Mouse (Mus musculus) limb, embryonic 11.5 days (tissue): Measurements from ENCODE around the gene Rps6kb2. TPM values are rescaled to one million over a fixed set of nuclear protein-coding genes. Genes with fewer than 3 reads are reported as not detected.

Experiments
- ATAC-seq: fragments of 200-750 bp; cut with Nextera tagmentation; 2 replicates; pipeline ENCODE4 v1.8.0; 2017; ENCODE audit warnings: low read depth; ENCODE audit not compliant: insufficient number of reproducible peaks, low FRiP score, low TSS enrichment
- DNase-seq: peaks from one replicate; pipeline ENCODE4 v3.0.0-alpha.2; 2015; ENCODE audit warnings: low spot score
- H3K27ac ChIP-seq: fragments of 300-500 bp; sonication (generic); replicated peaks from 2 replicates; pipeline ENCODE4 v1.5.1; 2014; ENCODE audit warnings: low read depth, mild to moderate bottlenecking, low read length
- H3K27me3 ChIP-seq: fragments of 300-500 bp; sonication (generic); 2 replicates; pipeline ENCODE4 v1.6.1; 2014; ENCODE audit warnings: mild to moderate bottlenecking, low read length, mixed read lengths; ENCODE audit not compliant: control insufficient read depth, insufficient read depth
- H3K36me3 ChIP-seq: fragments of 300-500 bp; sonication (generic); 2 replicates; pipeline ENCODE4 v1.6.1; 2014; ENCODE audit warnings: mild to moderate bottlenecking, low read length, moderate library complexity, mixed read lengths; ENCODE audit not compliant: control insufficient read depth, insufficient read depth
- H3K4me1 ChIP-seq: fragments of 300-500 bp; sonication (generic); 2 replicates; pipeline ENCODE4 v1.6.1; 2014; ENCODE audit warnings: low read length, mixed read lengths; ENCODE audit not compliant: control insufficient read depth, insufficient read depth
- H3K4me2 ChIP-seq: fragments of 300-500 bp; sonication (generic); 2 replicates; pipeline ENCODE4 v1.6.1; 2014; ENCODE audit warnings: low read depth, mild to moderate bottlenecking, moderate library complexity; ENCODE audit not compliant: severe bottlenecking
- H3K4me3 ChIP-seq: fragments of 300-500 bp; sonication (generic); 2 replicates; pipeline ENCODE4 v1.5.1; 2014; ENCODE audit warnings: low read depth, low read length
- H3K9ac ChIP-seq: fragments of 300-500 bp; sonication (generic); 2 replicates; pipeline ENCODE4 v1.6.1; 2014; ENCODE audit warnings: mild to moderate bottlenecking, low read length
- H3K9me3 ChIP-seq: fragments of 300-500 bp; sonication (generic); 2 replicates; pipeline ENCODE4 v1.6.1; 2016; ENCODE audit warnings: low read length; ENCODE audit not compliant: control insufficient read depth
- WGBS: fragments of 180-500 bp; shearing (Covaris S2); extraction: QIAGEN DNeasy Blood & Tissue Kit; methylation state at CpG from one replicate; pipeline ENCODE4 v1.1.7; 2014; 5-methylcytosine and 5-hydroxymethylcytosine counted together
- polyA plus RNA-seq: library from polyadenylated mRNA; unstranded; fragments of >200 nt; fragmentation: Nextera tagmentation; extraction: Ambion mirVana; gene quantifications from 2 replicates; pipeline ENCODE4 v1.2.1, GENCODE M21; 2014

The Rps6kb2 gene
- polyA plus RNA-seq, 1 experiment from 2014 or later, result 44.7 TPM

DNA sequence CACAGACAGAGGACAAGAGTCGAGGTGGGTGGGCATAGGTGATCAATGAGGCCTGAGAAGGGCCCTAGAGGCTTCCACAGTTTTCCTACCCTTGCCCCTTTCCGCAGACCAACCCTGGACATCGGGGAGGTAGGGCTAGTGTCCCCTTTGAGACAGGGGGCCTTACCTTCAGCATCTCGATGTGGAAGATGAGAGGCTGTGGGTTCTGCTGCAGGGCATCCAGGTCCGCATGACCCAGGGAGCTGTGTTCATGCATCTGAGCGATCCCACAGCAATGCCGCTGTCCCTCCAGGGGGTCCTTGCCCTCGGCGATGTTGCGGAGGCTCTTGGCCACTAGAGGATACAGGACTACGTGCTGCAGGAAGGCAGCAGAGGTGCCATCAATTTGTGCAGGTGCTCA, 47.3 kb downstream of the Rps6kb2 start:
- Histone ChIP-seq H3K9ac (no peak overlapping the region), H3K4me1 (peaks cover 15% of the 10 kb centered on the region), H3K27ac (no peak overlapping the region), H3K4me2 (no peak overlapping the region), H3K9me3 (no peaks in the 10 kb centered on the region), H3K4me3 (no peak overlapping the region), H3K36me3 (peaks cover 17% of the 10 kb centered on the region; the same call in 1 of the 2 replicates), H3K27me3 (no peaks in the 10 kb centered on the region)
- no peak for ATAC-seq
- DNase-seq, result no peak
- 89% methylated on average over 11 of the region's 11 CpGs for WGBS

DNA sequence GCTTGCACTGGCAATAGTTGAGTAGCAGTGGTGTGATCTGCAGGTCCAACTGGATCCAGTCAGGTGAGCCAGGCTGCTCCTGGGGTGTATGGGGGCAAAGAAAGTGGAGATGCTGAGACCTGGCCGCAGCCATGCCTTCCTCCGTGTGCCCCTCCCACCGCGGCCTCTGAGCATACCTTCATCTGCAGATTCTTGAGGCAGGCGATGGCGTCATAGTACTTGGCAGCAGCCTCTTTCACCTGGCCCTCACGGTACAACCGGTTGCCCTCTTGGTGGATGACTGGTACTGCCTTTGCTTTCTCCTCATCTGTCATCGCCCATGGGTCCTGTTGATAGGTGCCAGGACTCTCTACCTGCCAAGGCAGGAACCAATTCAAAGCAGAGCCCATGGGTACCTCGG, 48.0 kb downstream of the Rps6kb2 start:
- H3K4me3 ChIP-seq, result no peak overlapping the region
- DNase-seq (no peak), ATAC-seq (no peak)
- H3K9ac ChIP-seq, result no peak overlapping the region
- H3K4me1 ChIP-seq, result peaks cover 12% of the 10 kb centered on the region
- no peaks in the 10 kb centered on the region for H3K27me3 ChIP-seq
- H3K9me3 ChIP-seq, result no peaks in the 10 kb centered on the region
- H3K36me3 ChIP-seq, result peaks cover 17% of the 10 kb centered on the region; the same call in 1 of the 2 replicates
- H3K27ac ChIP-seq, result no peak overlapping the region
- 92% methylated on average over 10 of the region's 10 CpGs for WGBS
- no peak overlapping the region for H3K4me2 ChIP-seq

DNA sequence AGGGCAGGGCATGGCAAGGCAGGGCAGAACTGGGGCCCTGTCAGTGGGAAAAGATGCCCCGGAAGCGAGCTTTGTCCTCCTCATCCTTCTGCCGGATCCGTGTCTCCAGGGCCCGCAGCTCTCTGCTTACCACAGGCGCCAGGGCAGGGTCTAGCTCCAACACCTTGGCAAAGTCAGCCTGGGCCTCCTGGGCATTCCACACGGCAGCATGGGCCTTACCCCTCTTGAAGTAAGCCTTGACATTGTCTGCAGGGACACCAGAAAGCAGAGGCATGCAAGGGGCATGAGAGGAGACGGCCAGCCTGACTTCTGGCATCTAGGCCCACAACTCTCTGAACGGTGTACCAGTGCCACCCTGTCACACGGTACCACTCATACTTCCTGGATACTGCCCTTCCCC, 48.6 kb downstream of the Rps6kb2 start:
- Histone ChIP-seq H3K4me3 (no peak overlapping the region), H3K4me2 (no peak overlapping the region), H3K9me3 (no peaks in the 10 kb centered on the region), H3K9ac (no peak overlapping the region), H3K27ac (no peak overlapping the region), H3K36me3 (peaks cover 17% of the 10 kb centered on the region; the same call in 1 of the 2 replicates), H3K27me3 (no peaks in the 10 kb centered on the region), H3K4me1 (peaks cover 12% of the 10 kb centered on the region)
- DNase-seq (no peak), ATAC-seq (no peak)
- 86% methylated on average over 10 of the region's 10 CpGs for WGBS

DNA sequence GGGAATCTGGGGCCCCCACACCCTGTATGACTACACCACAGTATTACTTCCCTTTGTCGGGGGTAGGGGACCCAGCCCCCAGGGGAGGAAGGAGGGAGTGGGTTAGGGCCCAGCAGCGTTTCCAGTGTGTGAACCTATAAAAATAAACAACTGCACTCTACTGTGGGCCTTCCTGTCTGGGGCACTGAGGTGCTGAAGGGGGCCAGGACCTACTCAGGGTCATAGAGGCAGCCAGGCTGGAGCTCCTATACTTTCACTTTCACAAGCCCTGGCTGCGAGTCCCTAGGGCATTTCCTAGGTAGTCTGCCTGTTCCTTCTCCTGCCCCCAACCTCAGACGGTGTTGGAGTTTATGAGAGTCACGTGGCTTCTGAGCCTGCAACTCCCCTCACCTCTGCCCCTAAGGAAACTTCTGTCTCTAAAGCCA, 49.3 kb downstream of the Rps6kb2 start:
- Histone ChIP-seq H3K27ac (peak overlapping the region; percentile 45; the same call in 1 of the 2 replicates), H3K9me3 (no peaks in the 10 kb centered on the region), H3K4me2 (peak overlapping the region; percentile 10; the same call in 1 of the 2 replicates), H3K4me1 (peaks cover 12% of the 10 kb centered on the region), H3K9ac (no peak overlapping the region), H3K4me3 (no peak overlapping the region), H3K36me3 (peaks cover 17% of the 10 kb centered on the region; the same call in 1 of the 2 replicates), H3K27me3 (no peaks in the 10 kb centered on the region)
- whole genome bisulfite sequencing, result 35% methylated on average over 5 of the region's 5 CpGs
- no peak for ATAC-seq
- no peak for DNase-seq

DNA sequence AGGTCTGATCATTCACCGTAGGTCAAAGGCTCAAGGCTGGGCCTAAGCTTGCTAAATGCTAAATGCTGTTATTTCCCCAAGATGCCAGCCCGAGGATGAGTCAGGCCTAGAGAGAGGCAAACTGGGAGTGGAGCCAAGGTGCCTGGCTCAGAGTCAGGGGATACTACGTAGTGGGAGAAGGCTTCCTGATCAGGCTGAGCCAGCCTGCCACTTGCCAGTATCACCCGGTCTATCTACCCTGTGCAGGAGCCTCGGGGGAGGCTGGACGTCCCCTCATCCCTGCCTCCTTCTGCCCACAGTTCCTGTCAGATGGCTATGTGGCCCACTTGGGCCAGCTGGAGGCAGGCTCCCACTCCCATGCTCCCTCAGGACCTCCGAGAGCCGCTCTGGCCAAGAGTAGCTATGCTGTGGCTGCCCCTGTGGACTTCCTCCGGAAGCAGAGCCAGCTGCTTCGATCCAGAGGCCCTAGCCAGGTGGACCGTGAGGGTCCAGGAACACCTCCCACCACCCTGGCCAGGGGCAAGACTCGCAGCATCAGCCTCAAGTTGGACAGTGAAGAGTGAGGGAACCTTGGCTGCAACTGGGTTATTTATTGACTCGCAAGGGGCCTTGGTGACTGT, 49.9 kb downstream of the Rps6kb2 start:
- peaks cover 17% of the 10 kb centered on the region; the same call in 1 of the 2 replicates for H3K36me3 ChIP-seq
- 78% methylated on average over 13 of the region's 13 CpGs for WGBS
- no peak overlapping the region for H3K4me3 ChIP-seq
- H3K27me3 ChIP-seq, result no peaks in the 10 kb centered on the region
- H3K9me3 ChIP-seq, result no peaks in the 10 kb centered on the region
- ATAC-seq (no peak), DNase-seq (no peak)
- H3K27ac ChIP-seq, result peak overlapping the region; percentile 45; the same call in 1 of the 2 replicates
- H3K4me1 ChIP-seq, result peaks cover 12% of the 10 kb centered on the region
- no peak overlapping the region for H3K9ac ChIP-seq
- H3K4me2 ChIP-seq, result peak overlapping the region; percentile 10; the same call in 1 of the 2 replicates

DNA sequence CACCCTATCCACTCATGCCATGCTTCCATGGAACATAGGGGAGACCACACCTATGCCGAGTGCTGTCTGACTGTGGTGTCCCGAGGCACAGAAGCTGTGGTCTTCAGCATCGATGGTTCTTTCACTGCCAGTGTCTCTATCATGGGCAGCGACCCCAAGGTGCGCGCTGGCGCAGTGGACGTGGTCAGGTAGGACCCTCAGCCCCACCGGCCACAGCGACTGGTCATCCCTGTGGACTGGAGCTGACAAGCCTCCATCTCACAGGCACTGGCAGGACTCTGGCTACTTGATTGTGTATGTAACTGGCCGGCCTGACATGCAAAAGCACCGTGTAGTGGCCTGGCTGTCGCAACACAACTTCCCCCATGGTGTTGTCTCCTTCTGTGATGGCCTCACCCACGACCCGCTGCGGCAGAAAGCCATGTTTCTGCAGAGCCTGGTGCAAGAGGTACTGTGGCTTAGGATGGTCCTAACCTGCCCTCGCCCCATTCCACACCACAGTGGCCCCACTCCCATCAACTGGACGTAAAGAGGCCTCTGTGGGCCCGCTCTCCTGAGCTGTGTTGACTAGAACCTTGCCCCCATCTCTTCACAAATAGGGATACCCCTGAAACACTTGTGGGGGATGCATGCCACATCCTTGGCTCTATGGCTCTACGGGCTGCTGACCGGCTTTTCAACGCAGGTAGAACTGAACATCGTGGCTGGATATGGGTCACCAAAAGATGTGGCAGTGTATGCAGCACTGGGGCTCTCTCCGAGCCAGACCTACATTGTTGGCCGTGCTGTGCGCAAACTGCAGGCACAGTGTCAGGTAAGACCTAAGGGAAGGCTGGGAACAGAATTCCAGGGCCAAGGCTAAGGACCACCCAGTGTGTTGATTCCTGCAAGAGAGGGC, 50.8 kb downstream of the Rps6kb2 start:
- WGBS, result 94% methylated on average over 26 of the region's 26 CpGs
- no peak for ATAC-seq

DNA sequence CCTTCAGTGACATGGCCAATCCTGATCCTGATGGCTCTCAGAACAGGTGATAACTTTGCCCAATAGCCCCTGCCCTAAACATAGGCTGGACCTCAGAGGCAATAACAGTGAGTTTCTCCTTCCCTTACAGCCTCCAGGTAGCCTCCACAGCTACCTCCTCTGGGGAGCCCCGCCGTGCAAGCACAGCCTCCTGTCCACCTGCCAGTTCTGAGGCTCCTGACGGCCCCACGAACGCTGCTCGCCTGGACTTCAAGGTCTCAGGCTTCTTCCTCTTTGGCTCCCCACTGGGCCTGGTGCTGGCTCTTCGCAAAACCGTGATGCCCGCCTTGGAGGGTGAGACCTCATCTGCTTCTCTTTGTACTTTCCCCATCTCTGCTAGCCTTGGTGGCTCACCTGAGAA, 54.6 kb downstream of the Rps6kb2 start:
- Histone ChIP-seq H3K27me3 (no peaks in the 10 kb centered on the region), H3K9ac (no peak overlapping the region), H3K9me3 (no peaks in the 10 kb centered on the region), H3K4me1 (peaks cover 7% of the 10 kb centered on the region), H3K27ac (no peak overlapping the region), H3K4me2 (no peak overlapping the region), H3K36me3 (peaks cover 8% of the 10 kb centered on the region; the same call in 1 of the 2 replicates), H3K4me3 (no peak overlapping the region)
- 88% methylated on average over 9 of the region's 9 CpGs for WGBS
- ATAC-seq (no peak), DNase-seq (no peak)

More for the DNA sequence above, 50.8 kb downstream of the Rps6kb2 start:
- no peak overlapping the region for H3K4me3 ChIP-seq
- no peak overlapping the region for H3K9ac ChIP-seq
- H3K9me3 ChIP-seq, result no peaks in the 10 kb centered on the region
- H3K27me3 ChIP-seq, result no peaks in the 10 kb centered on the region
- no peak for DNase-seq
- H3K4me1 ChIP-seq, result peaks cover 12% of the 10 kb centered on the region
- no peak overlapping the region for H3K4me2 ChIP-seq
- H3K36me3 ChIP-seq, result peaks cover 15% of the 10 kb centered on the region; the same call in 1 of the 2 replicates
- H3K27ac ChIP-seq, result no peak overlapping the region

DNA sequence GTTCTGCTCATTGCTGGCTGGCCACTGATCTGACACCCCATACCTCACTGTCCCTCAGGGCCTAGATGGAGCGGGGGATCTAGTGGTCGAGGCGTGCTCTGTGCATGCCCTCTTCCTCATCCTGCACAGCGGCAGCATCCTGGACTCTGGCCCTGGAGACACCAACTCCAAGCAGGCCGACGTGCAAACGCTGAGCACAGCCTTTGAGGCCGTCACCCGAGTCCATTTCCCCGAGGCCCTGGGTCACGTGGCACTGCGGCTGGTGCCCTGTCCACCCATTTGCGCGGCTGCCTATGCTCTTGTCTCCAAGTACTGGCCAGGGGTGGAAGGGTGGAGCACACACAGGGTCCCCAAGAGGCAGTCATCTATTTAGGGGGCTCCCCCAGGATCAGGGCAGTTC, 56.5 kb downstream of the Rps6kb2 start:
- WGBS, result 93% methylated on average over 14 of the region's 14 CpGs
- Histone ChIP-seq H3K4me3 (no peak overlapping the region), H3K4me1 (peaks cover 3% of the 10 kb centered on the region; the same call in 1 of the 2 replicates), H3K27me3 (peaks cover 6% of the 10 kb centered on the region), H3K4me2 (no peak overlapping the region), H3K36me3 (no peaks in the 10 kb centered on the region), H3K9ac (no peak overlapping the region), H3K9me3 (no peaks in the 10 kb centered on the region), H3K27ac (no peak overlapping the region)
- DNase-seq (no peak), ATAC-seq (no peak)
